Mouse (Mus musculus) forebrain, embryonic 11.5 days (tissue): ENCODE measurements around the gene Emx1. TPM values are rescaled to one million over a fixed set of nuclear protein-coding genes. Genes with fewer than 3 reads are reported as not detected.
A peak's percentile ranks its signal among the peaks of the same experiment; 100 is the strongest.
"Not testable (repeated sequence)": the region's sequence is repeated elsewhere in the genome, so short reads cannot be mapped to it uniquely, and the experiment has no call there.

Source experiments
- ATAC-seq: fragments of 200-750 bp; cut with Nextera tagmentation; replicated peaks from 2 replicates; pipeline ENCODE4 v1.8.0; 2017; ENCODE audit warnings: moderate TSS enrichment; ENCODE audit not compliant: low FRiP score
- DNase-seq: peaks from one replicate; pipeline ENCODE4 v3.0.0-alpha.2; 2017; ENCODE audit warnings: low spot score
- H3K27ac ChIP-seq: fragments of 300-500 bp; sonication (generic); 2 replicates; pipeline ENCODE4 v1.5.1; 2014; ENCODE audit warnings: low read depth, low read length
- H3K27me3 ChIP-seq: fragments of 300-500 bp; sonication (generic); 2 replicates; pipeline ENCODE4 v1.6.1; 2014; ENCODE audit warnings: mild to moderate bottlenecking, low read length, mixed read lengths; ENCODE audit not compliant: control insufficient read depth, insufficient read depth
- H3K36me3 ChIP-seq: fragments of 300-500 bp; sonication (generic); 2 replicates; pipeline ENCODE4 v1.6.1; 2014; ENCODE audit warnings: mild to moderate bottlenecking, low read length, moderate library complexity, mixed read lengths; ENCODE audit not compliant: control insufficient read depth, insufficient read depth
- H3K4me1 ChIP-seq: fragments of 300-500 bp; sonication (generic); replicated peaks from 2 replicates; pipeline ENCODE4 v1.6.1; 2014; ENCODE audit warnings: low read length, mixed read lengths; ENCODE audit not compliant: control insufficient read depth, insufficient read depth
- H3K4me2 ChIP-seq: fragments of 300-500 bp; sonication (generic); 2 replicates; pipeline ENCODE4 v1.6.1; 2014; ENCODE audit warnings: low read depth, mild to moderate bottlenecking, low read length, moderate library complexity, mixed read lengths; ENCODE audit not compliant: severe bottlenecking
- H3K4me3 ChIP-seq: fragments of 300-500 bp; sonication (generic); 2 replicates; pipeline ENCODE4 v1.5.1; 2014; ENCODE audit warnings: low read depth, low read length
- H3K9ac ChIP-seq: fragments of 300-500 bp; sonication (generic); 2 replicates; pipeline ENCODE4 v1.6.1; 2014; ENCODE audit warnings: low read length
- H3K9me3 ChIP-seq: fragments of 300-500 bp; sonication (generic); 2 replicates; pipeline ENCODE4 v1.6.1; 2016; ENCODE audit warnings: low read length, mixed read lengths; ENCODE audit not compliant: control insufficient read depth
- WGBS: fragments of 180-500 bp; shearing (Covaris S2); extraction: QIAGEN DNeasy Blood & Tissue Kit; methylation state at CpG from one replicate; pipeline ENCODE4 v1.1.7; 2014; 5-methylcytosine and 5-hydroxymethylcytosine counted together
- polyA plus RNA-seq: library from polyadenylated mRNA; unstranded; fragments of >200 nt; fragmentation: Nextera tagmentation; extraction: Ambion mirVana; gene quantifications from 2 replicates; pipeline ENCODE4 v1.2.1, GENCODE M21; 2014

The Emx1 gene
- polyA plus RNA-seq, 1 experiment from 2014 or later, result 63.5 TPM

- not testable (repeated sequence) for H3K4me3 ChIP-seq, H3K27me3 ChIP-seq, ATAC-seq, H3K4me1 ChIP-seq, H3K4me2 ChIP-seq, H3K9me3 ChIP-seq, DNase-seq, H3K36me3 ChIP-seq, H3K27ac ChIP-seq, H3K9ac ChIP-seq
- WGBS, result 83% methylated on average over 2 of the region's 2 CpGs
Measured at GRCm38 (mm10) chr6:85156551-85156950, 30.7 kb upstream of the Emx1 start.

GRCm38 (mm10) chr6:85158040-85158804 lies 29.0 kb upstream of the Emx1 start:
- not testable (repeated sequence) for ATAC-seq, H3K9me3 ChIP-seq, H3K9ac ChIP-seq, H3K4me2 ChIP-seq, H3K36me3 ChIP-seq, H3K27me3 ChIP-seq, DNase-seq, H3K4me3 ChIP-seq, H3K27ac ChIP-seq, H3K4me1 ChIP-seq
- WGBS, result 75% methylated on average over 4 of the region's 4 CpGs

- H3K27me3 ChIP-seq, H3K4me3 ChIP-seq, H3K9me3 ChIP-seq, H3K27ac ChIP-seq, H3K4me1 ChIP-seq, H3K36me3 ChIP-seq, H3K4me2 ChIP-seq, H3K9ac ChIP-seq: not testable (repeated sequence)
- ATAC-seq (peak; percentile 59; the same call in 1 of the 2 replicates), DNase-seq (peak; percentile 81)
- 14% methylated on average over 6 of the region's 6 CpGs for WGBS
Measured at GRCm38 (mm10) chr6:85159092-85159760, 28.0 kb upstream of the Emx1 start.

GRCm38 (mm10) chr6:85160201-85160923 lies 26.9 kb upstream of the Emx1 start:
- peak; percentile 89 for DNase-seq
- H3K9me3 ChIP-seq, result no peaks in the 10 kb centered on the region
- no peak overlapping the region for H3K4me3 ChIP-seq
- peaks cover 2% of the 10 kb centered on the region; the same call in 1 of the 2 replicates for H3K4me1 ChIP-seq
- no peak overlapping the region for H3K9ac ChIP-seq
- H3K27me3 ChIP-seq, result no peaks in the 10 kb centered on the region
- H3K27ac ChIP-seq, result no peak overlapping the region
- 0 out of 2 replicates have a peak, but pooled peaks have one; percentile 11 for ATAC-seq
- H3K4me2 ChIP-seq, result no peak overlapping the region
- WGBS, result 40% methylated on average over 4 of the region's 4 CpGs
- H3K36me3 ChIP-seq, result no peaks in the 10 kb centered on the region

GRCm38 (mm10) chr6:85165440-85165921 lies 21.8 kb upstream of the Emx1 start:
- DNase-seq (peak; percentile 90), ATAC-seq (peak; percentile 88)
- Histone ChIP-seq H3K9me3 (no peaks in the 10 kb centered on the region), H3K27ac (peak overlapping the region; percentile 81), H3K4me1 (peaks cover 2% of the 10 kb centered on the region; the same call in 1 of the 2 replicates), H3K4me2 (peak overlapping the region; percentile 36), H3K4me3 (no peak overlapping the region), H3K9ac (peak overlapping the region; percentile 21; the same call in 1 of the 2 replicates), H3K27me3 (no peaks in the 10 kb centered on the region), H3K36me3 (no peaks in the 10 kb centered on the region)
- WGBS, result 9% methylated on average over 11 of the region's 11 CpGs

GRCm38 (mm10) chr6:85179569-85179968 lies 7.7 kb upstream of the Emx1 start:
- H3K27ac ChIP-seq, result no peak overlapping the region
- H3K4me1 ChIP-seq, result no peaks in the 10 kb centered on the region
- H3K4me3 ChIP-seq, result no peak overlapping the region
- ATAC-seq (no peak), DNase-seq (no peak)
- no peak overlapping the region for H3K9ac ChIP-seq
- H3K4me2 ChIP-seq, result no peak overlapping the region
- H3K36me3 ChIP-seq, result no peaks in the 10 kb centered on the region
- WGBS, result 78% methylated on average over 3 of the region's 3 CpGs
- 0 out of 2 replicates have a peak, but pooled peaks cover 2% of the 10 kb centered on the region for H3K27me3 ChIP-seq
- no peaks in the 10 kb centered on the region for H3K9me3 ChIP-seq

GRCm38 (mm10) chr6:85180036-85180435 lies 7.2 kb upstream of the Emx1 start:
- no peaks in the 10 kb centered on the region for H3K4me1 ChIP-seq
- H3K9me3 ChIP-seq, result no peaks in the 10 kb centered on the region
- H3K27me3 ChIP-seq, result 0 out of 2 replicates have a peak, but pooled peaks cover 2% of the 10 kb centered on the region
- H3K27ac ChIP-seq, result no peak overlapping the region
- DNase-seq (no peak), ATAC-seq (no peak)
- no peak overlapping the region for H3K9ac ChIP-seq
- no peak overlapping the region for H3K4me2 ChIP-seq
- no peak overlapping the region for H3K4me3 ChIP-seq
- 64% methylated on average over 2 of the region's 2 CpGs for WGBS
- no peaks in the 10 kb centered on the region for H3K36me3 ChIP-seq

- Histone ChIP-seq H3K4me3 (no peak overlapping the region), H3K27ac (no peak overlapping the region), H3K4me1 (peaks cover 13% of the 10 kb centered on the region), H3K9me3 (no peaks in the 10 kb centered on the region), H3K9ac (no peak overlapping the region), H3K4me2 (no peak overlapping the region), H3K27me3 (peaks cover 19% of the 10 kb centered on the region), H3K36me3 (no peaks in the 10 kb centered on the region)
- DNase-seq, result no peak
- WGBS, result 68% methylated on average over 3 of the region's 3 CpGs
- no peak for ATAC-seq
Measured at GRCm38 (mm10) chr6:85183951-85184350, 3.3 kb upstream of the Emx1 start.
